Mouse (Mus musculus) kidney, adult 2 months (tissue): ENCODE data around the gene Dmgdh.

ENCODE experiments used
- CTCF ChIP-seq: fragments of 200-500 bp; conservative IDR thresholded peaks from 2 replicates; pipeline ENCODE4 v1.5.1; 2011; ENCODE audit warnings: low read depth, mild to moderate bottlenecking, control low read depth, low read length, moderate library complexity, mixed read lengths; ENCODE audit not compliant: insufficient read depth, insufficient read length
- POLR2A ChIP-seq: fragments of 200-500 bp; IDR thresholded peaks from one replicate; pipeline ENCODE4 v1.6.1; 2011; ENCODE audit warnings: low read depth, low read length, control low read depth

GRCm38 (mm10) chr13:93764321-93764973 is 90.2 kb downstream of the Dmgdh start:
- no peak for TF ChIP-seq CTCF
- TF ChIP-seq POLR2A, result no peak
